Mouse (Mus musculus): ENCODE results near the gene Atp2b2. TPM values are rescaled to one million over a fixed set of nuclear protein-coding genes. Genes with fewer than 3 reads are reported as not detected.
"Not testable (repeated sequence)": the region's sequence is repeated elsewhere in the genome, so short reads cannot be mapped to it uniquely, and the experiment has no call there.

Gene Atp2b2
- polyA plus RNA-seq, 1 experiment from 2014 or later, result 27.6 TPM

DNA sequence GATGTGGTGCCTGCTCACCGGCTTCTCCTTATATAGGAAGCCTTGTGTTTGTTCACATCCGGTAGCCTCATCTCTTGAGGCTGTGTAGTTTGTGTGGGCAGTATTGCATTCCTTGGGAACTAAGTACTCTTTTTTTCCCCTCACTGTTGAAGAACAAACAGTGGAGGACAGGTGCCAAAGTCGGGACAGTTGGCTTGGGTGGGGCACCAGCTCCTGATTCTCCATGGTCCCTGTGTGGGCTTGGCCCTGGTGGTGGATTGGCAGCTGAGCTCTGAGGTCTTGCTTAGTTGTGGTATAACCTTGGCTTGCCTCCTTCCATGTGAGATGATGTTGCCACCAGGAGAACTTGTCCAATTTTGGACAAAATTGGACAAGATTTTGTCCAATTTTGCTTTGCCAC, 322.5 kb downstream of the Atp2b2 start, which contains the start of gene Ghrl:
Ghrl (minus strand) TSS at position 3 of the 400 bp plus-strand sequence.
- Histone ChIP-seq H3K36me3 (ENCODE audit: control insufficient read depth, insufficient read depth, low read length) (peaks cover 13% of the 10 kb centered on the region), H3K9me3 (replicated peaks; ENCODE audit: control insufficient read depth, low read length, poor library complexity, severe bottlenecking) (no peaks in the 10 kb centered on the region), H3K4me2 (ENCODE audit: low read length) (no peak within 1 kb of the TSS), H3K4me3 (ENCODE audit: low read depth, low read length) (no peak within 1 kb of the TSS), H3K27me3 (ENCODE audit: control insufficient read depth, insufficient read depth, low read depth, low read length) (no peaks in the 10 kb centered on the region), H3K9ac (ENCODE audit: low read depth, low read length) (no peak within 1 kb of the TSS), H3K4me1 (ENCODE audit: control insufficient read depth, insufficient read depth, low read length) (no peaks in the 10 kb centered on the region), H3K27ac (ENCODE audit: low read length) (no peak within 1 kb of the TSS)
- ATAC-seq, result no peak
- 95% methylated on average over 3 of the region's 3 CpGs for WGBS

DNA sequence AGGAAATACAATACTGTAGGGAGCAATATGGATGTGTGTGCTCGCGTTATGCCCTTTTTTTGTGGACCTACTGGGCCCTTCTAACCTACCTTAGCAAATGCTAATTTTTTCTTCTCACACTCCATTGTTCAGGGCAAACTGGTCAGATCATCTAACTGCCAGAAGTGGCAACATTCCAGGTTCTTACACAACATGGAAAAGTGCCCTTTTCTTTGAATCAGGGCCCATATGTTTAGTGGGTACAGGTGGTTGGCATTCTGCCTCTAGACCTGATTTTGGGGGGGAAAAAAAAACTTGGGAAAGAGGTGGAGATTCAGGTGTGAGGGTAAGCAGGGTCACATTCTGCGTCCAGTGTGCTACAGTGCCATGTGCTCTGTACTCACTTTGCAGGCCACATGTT, 324.9 kb downstream of the Atp2b2 start:
- ATAC-seq, result no peak
- H3K4me3 ChIP-seq (ENCODE audit: low read depth, low read length), result no peak overlapping the region
- peaks cover 21% of the 10 kb centered on the region for H3K36me3 ChIP-seq (ENCODE audit: control insufficient read depth, insufficient read depth, low read length)
- H3K4me2 ChIP-seq (ENCODE audit: low read length), result no peak overlapping the region
- no peak overlapping the region for H3K9ac ChIP-seq (ENCODE audit: low read depth, low read length)
- no peaks in the 10 kb centered on the region for H3K9me3 ChIP-seq (replicated peaks; ENCODE audit: control insufficient read depth, low read length, poor library complexity, severe bottlenecking)
- no peak overlapping the region for H3K27ac ChIP-seq (ENCODE audit: low read length)
- no peaks in the 10 kb centered on the region for H3K4me1 ChIP-seq (ENCODE audit: control insufficient read depth, insufficient read depth, low read length)
- 90% methylated on average over 3 of the region's 3 CpGs for WGBS
- no peaks in the 10 kb centered on the region for H3K27me3 ChIP-seq (ENCODE audit: control insufficient read depth, insufficient read depth, low read depth, low read length)

DNA sequence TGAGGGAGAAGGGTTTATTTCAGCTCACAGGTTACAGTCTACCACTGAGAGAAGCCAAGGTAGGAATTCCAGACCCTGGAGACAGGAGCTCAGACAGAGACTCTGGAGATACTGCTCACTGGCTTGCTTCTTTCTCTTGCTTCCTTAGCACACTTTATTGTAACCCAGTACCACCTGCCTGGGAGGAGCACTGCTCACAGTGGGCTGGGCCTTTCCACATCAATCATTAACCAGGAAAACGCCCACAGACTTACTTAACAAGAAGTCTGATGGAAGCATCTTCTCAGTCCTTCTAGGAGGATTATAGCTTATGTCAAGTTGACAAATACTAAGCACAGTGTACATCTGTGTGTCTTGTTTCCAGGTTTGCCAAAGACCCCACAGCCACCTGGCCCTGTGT, 327.6 kb downstream of the Atp2b2 start:
- 90% methylated on average over 1 of the region's 1 CpGs for WGBS
- H3K36me3 ChIP-seq (ENCODE audit: control insufficient read depth, insufficient read depth, low read length), result peaks cover 42% of the 10 kb centered on the region

DNA sequence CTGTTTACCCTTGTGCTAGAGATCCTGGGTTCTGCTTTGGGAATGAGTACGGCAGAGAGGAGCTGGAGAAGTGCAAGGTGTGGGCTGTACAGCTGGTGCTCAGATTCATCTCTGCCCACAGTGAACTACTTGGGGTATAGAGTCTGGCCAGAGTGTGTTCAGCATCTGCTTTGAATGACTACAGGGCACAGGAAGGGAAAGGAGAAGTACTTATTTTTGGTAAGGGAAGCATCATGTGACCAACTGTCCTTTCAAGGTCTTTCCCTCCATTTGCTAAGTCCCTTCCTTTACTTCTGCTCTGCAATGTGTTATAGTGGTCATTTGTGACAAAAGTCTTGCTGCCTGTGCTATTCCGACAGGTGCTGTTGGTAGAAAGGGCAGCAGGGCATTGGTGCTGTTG, 328.1 kb downstream of the Atp2b2 start:
- H3K9ac ChIP-seq (ENCODE audit: low read depth, low read length), result no peak overlapping the region
- 98% methylated on average over 2 of the region's 2 CpGs for WGBS
- H3K36me3 ChIP-seq (ENCODE audit: control insufficient read depth, insufficient read depth, low read length), result peaks cover 46% of the 10 kb centered on the region
- no peaks in the 10 kb centered on the region for H3K4me1 ChIP-seq (ENCODE audit: control insufficient read depth, insufficient read depth, low read length)
- no peak overlapping the region for H3K4me2 ChIP-seq (ENCODE audit: low read length)
- ATAC-seq, result no peak
- no peaks in the 10 kb centered on the region for H3K9me3 ChIP-seq (replicated peaks; ENCODE audit: control insufficient read depth, low read length, poor library complexity, severe bottlenecking)
- no peaks in the 10 kb centered on the region for H3K27me3 ChIP-seq (ENCODE audit: control insufficient read depth, insufficient read depth, low read depth, low read length)
- no peak overlapping the region for H3K27ac ChIP-seq (ENCODE audit: low read length)
- H3K4me3 ChIP-seq (ENCODE audit: low read depth, low read length), result no peak overlapping the region

More for the DNA sequence above, 327.6 kb downstream of the Atp2b2 start:
- Histone ChIP-seq H3K9ac (ENCODE audit: low read depth, low read length) (no peak overlapping the region), H3K9me3 (replicated peaks; ENCODE audit: control insufficient read depth, low read length, poor library complexity, severe bottlenecking) (no peaks in the 10 kb centered on the region), H3K27ac (ENCODE audit: low read length) (no peak overlapping the region), H3K4me3 (ENCODE audit: low read depth, low read length) (no peak overlapping the region), H3K27me3 (ENCODE audit: control insufficient read depth, insufficient read depth, low read depth, low read length) (no peaks in the 10 kb centered on the region), H3K4me2 (ENCODE audit: low read length) (no peak overlapping the region), H3K4me1 (ENCODE audit: control insufficient read depth, insufficient read depth, low read length) (no peaks in the 10 kb centered on the region)
- no peak for ATAC-seq

DNA sequence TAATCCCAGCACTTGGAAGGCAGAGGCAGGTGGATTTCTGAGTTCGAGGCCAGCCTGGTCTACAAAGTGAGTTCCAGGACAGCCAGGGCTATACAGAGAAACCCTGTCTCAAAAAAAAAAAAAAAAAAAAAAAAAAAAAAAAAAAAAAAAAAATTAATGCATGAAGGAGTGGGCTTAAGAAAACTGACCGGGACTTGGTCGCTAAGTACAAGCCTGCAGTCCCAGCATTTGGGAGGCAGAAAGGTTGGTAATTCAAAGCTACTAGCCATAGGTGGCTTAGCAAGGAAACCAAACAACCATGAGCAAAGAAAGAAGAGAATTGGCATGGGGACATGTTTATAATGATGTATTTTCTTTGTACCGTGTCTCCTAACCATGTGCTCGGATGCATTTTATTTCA, 329.0 kb downstream of the Atp2b2 start:
- H3K9me3 ChIP-seq (replicated peaks; ENCODE audit: control insufficient read depth, low read length, poor library complexity, severe bottlenecking); H3K4me3 ChIP-seq (ENCODE audit: low read depth, low read length); H3K4me2 ChIP-seq (ENCODE audit: low read length); H3K9ac ChIP-seq (ENCODE audit: low read depth, low read length); H3K27ac ChIP-seq (ENCODE audit: low read length); H3K4me1 ChIP-seq (ENCODE audit: control insufficient read depth, insufficient read depth, low read length); ATAC-seq; H3K27me3 ChIP-seq (ENCODE audit: control insufficient read depth, insufficient read depth, low read depth, low read length): not testable (repeated sequence)
- H3K36me3 ChIP-seq (ENCODE audit: control insufficient read depth, insufficient read depth, low read length), result peaks cover 47% of the 10 kb centered on the region
- WGBS, result 88% methylated on average over 5 of the region's 5 CpGs

DNA sequence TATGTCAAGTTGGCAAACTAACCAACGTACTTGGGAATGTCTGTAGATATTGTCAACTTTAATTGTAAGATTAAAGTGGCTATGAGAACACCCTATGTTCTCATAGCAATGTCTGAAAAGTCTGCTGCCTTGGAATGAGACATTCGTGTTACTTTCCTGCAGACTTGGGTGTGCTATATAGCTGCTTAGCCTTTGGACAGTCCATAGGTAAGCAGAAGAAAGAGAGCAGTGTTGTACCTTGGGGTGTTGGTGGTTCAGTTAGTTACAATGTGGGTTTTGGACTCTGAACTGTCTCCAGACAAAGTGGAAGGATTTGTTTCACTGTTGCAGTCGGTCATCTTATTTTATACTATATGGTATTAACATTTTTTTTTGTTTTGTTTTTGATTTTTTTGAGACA, 329.7 kb downstream of the Atp2b2 start:
- H3K4me1 ChIP-seq (ENCODE audit: control insufficient read depth, insufficient read depth, low read length), result no peaks in the 10 kb centered on the region
- over 99% methylated on average over 3 of the region's 3 CpGs for WGBS
- H3K4me2 ChIP-seq (ENCODE audit: low read length), result no peak overlapping the region
- H3K27ac ChIP-seq (ENCODE audit: low read length), result no peak overlapping the region
- no peak overlapping the region for H3K9ac ChIP-seq (ENCODE audit: low read depth, low read length)
- no peaks in the 10 kb centered on the region for H3K9me3 ChIP-seq (replicated peaks; ENCODE audit: control insufficient read depth, low read length, poor library complexity, severe bottlenecking)
- no peak overlapping the region for H3K4me3 ChIP-seq (ENCODE audit: low read depth, low read length)
- no peaks in the 10 kb centered on the region for H3K27me3 ChIP-seq (ENCODE audit: control insufficient read depth, insufficient read depth, low read depth, low read length)
- ATAC-seq, result no peak
- H3K36me3 ChIP-seq (ENCODE audit: control insufficient read depth, insufficient read depth, low read length), result peaks cover 50% of the 10 kb centered on the region

DNA sequence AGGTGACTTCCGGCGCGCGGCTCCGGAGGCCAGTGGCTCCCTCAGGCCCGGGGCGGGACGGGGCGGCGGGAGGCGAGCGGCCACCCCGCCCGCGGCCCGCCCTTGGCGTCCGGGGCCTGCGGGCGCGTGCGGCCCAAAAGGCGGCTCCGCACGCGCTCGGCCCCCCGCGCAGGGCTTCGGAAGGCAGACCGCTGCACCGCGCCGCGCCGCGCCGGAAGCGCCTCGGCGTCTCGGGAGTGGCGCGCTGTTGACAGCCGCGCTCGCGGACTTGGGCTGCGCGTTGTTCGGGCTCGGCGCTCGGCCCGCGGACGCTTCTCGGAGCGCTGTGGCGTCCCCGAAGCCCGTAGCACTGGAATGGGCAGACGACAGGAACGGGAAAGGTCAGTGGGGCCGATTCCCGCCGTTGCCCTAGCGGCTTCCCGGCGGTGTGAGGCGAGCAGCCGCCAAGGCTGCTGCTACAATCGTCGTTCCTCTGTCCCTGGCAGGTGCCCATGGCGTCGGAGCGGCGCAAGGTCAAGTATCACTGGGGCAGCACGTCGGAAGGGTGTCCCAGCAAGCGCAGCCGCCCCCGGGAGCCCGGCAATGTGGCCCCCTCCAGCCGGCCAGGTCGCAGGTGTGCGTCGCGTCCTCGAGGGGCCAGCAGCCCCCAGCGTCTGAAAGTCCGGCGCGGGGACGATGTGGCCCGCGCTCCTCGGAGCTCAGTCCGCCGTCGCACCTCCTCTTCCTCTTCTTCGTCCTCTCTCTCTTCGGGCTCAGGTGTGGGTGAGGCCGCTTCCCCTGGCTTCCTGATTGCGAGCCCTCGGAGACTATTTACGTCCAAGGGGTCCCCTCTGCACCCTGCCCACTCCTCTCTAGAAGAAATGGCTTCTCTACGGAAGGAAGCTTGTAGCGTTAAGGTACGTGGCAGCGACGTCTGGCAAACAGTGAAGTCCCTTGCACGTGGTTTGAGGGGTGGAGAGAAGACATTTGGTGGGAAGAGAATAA, 344.9 kb downstream of the Atp2b2 start:
- peak overlapping the region; percentile 97 for H3K4me3 ChIP-seq (ENCODE audit: low read depth, low read length)
- peak overlapping the region; percentile 86 for H3K27ac ChIP-seq (ENCODE audit: low read length)
- H3K4me2 ChIP-seq (ENCODE audit: low read length), result peak overlapping the region; percentile 98
- peak overlapping the region; percentile 85 for H3K9ac ChIP-seq (ENCODE audit: low read depth, low read length)
- 0% methylated on average over 76 of the region's 113 CpGs for WGBS
- ATAC-seq, result peak; percentile 66
- peaks cover 31% of the 10 kb centered on the region for H3K4me1 ChIP-seq (ENCODE audit: control insufficient read depth, insufficient read depth, low read length)
- no peaks in the 10 kb centered on the region for H3K9me3 ChIP-seq (replicated peaks; ENCODE audit: control insufficient read depth, low read length, poor library complexity, severe bottlenecking)
- peaks cover 9% of the 10 kb centered on the region for H3K36me3 ChIP-seq (ENCODE audit: control insufficient read depth, insufficient read depth, low read length)
- H3K27me3 ChIP-seq (ENCODE audit: control insufficient read depth, insufficient read depth, low read depth, low read length), result no peaks in the 10 kb centered on the region

DNA sequence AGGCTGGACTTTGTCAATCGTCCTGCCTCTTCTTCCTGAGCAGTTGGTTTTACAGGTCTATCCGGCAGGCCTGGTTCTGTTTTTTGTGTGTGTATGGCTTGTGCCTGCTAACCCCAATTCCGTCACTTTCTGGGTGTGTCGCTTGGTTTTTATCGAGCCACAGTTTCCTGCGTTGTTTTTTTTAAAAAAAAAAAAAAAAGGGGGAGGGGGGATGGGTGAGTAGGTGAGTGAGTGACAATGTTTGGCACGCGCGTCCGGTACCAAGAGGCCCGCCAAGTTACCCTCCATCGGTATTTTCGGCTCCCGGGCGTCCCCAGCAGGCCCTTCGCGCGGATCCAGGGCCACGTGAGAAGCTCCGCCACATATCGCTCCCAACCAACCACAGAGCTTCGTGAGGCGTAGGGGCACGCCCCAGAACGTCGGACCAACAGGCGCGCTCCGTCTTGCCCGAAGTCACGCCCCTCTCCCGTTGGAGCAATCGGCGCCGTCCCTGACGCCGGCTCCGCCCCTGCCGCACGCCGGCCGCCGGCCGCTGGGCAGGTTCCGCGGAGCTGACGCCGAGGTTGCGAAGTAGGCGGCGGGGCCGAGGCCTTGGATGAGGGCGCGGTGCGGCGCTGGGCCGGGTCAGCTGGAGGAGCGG, 345.7 kb downstream of the Atp2b2 start, which contains the start of gene Tatdn2:
Tatdn2 (plus strand) TSS at position 469 of the 640 bp plus-strand sequence.
- H3K27me3 ChIP-seq (ENCODE audit: control insufficient read depth, insufficient read depth, low read depth, low read length), result no peaks in the 10 kb centered on the region
- peak; percentile 99 for ATAC-seq
- peak within 1 kb of the TSS; percentile 98 for H3K4me2 ChIP-seq (ENCODE audit: low read length)
- peak within 1 kb of the TSS; percentile 86 for H3K27ac ChIP-seq (ENCODE audit: low read length)
- H3K9me3 ChIP-seq (replicated peaks; ENCODE audit: control insufficient read depth, low read length, poor library complexity, severe bottlenecking), result no peaks in the 10 kb centered on the region
- peaks cover 3% of the 10 kb centered on the region; the same call in 1 of the 2 replicates for H3K36me3 ChIP-seq (ENCODE audit: control insufficient read depth, insufficient read depth, low read length)
- peak within 1 kb of the TSS; percentile 97 for H3K4me3 ChIP-seq (ENCODE audit: low read depth, low read length)
- peak within 1 kb of the TSS; percentile 85 for H3K9ac ChIP-seq (ENCODE audit: low read depth, low read length)
- peaks cover 31% of the 10 kb centered on the region for H3K4me1 ChIP-seq (ENCODE audit: control insufficient read depth, insufficient read depth, low read length)
- under 1% methylated on average over 56 of the region's 58 CpGs for WGBS

Data from midbrain, embryonic 16.5 days (tissue).